Mouse (Mus musculus): ENCODE results near the gene Polr3b. TPM values are rescaled to one million over a fixed set of nuclear protein-coding genes. Genes with fewer than 3 reads are reported as not detected.

The Polr3b gene
- polyA plus RNA-seq, 1 experiment from 2014 or later, result 3.9 TPM

DNA sequence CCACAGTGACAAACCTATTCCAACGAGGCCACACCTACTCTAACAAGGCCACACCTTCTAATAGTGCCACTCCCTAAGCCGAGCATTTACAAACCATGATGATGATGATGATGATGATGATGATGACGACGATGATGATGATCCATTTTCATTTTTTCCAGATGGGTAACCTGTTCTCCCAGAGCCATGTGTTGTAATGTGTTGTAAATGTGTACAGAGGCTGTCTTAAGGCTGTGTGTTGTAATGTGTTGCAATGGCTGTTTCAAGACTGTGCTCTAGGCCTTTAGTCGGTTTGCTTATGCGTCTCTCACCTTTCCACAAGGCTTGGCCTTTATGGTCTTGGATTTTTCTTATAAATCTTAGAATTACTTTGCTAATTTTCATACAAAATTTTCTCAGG lies 40.0 kb downstream of the Polr3b start:
- H3K27me3 ChIP-seq (ENCODE audit: insufficient read depth, low read length), result no peaks in the 10 kb centered on the region
- H3K36me3 ChIP-seq (replicated peaks; ENCODE audit: insufficient read depth, low read length), result peaks cover 11% of the 10 kb centered on the region
- no peak overlapping the region for H3K4me3 ChIP-seq (ENCODE audit: low read depth, low read length)
- no peak for TF ChIP-seq CTCF (IDR thresholded peaks at IDR 0.05; ENCODE audit: low read depth)
- TF ChIP-seq EP300 (IDR thresholded peaks at IDR 0.05; ENCODE audit: low read depth), result no peak
- H3K4me2 ChIP-seq (ENCODE audit: low read depth, low read length), result no peak overlapping the region
- ATAC-seq (no peak), DNase-seq (no peak)
- H3K4me1 ChIP-seq (ENCODE audit: insufficient read depth), result no peaks in the 10 kb centered on the region
- 81% methylated on average over 6 of the region's 6 CpGs for WGBS (ENCODE audit: insufficient replicate concordance)
- H3K27ac ChIP-seq (ENCODE audit: low read depth), result no peak overlapping the region
- no peak overlapping the region for H3K9ac ChIP-seq (replicated peaks)
- H3K9me3 ChIP-seq (ENCODE audit: low read length), result no peaks in the 10 kb centered on the region

- Histone ChIP-seq H3K4me3 (ENCODE audit: low read depth, low read length) (no peak overlapping the region), H3K4me1 (ENCODE audit: insufficient read depth) (no peaks in the 10 kb centered on the region), H3K27ac (ENCODE audit: low read depth) (no peak overlapping the region), H3K27me3 (ENCODE audit: insufficient read depth, low read length) (no peaks in the 10 kb centered on the region), H3K36me3 (replicated peaks; ENCODE audit: insufficient read depth, low read length) (peaks cover 18% of the 10 kb centered on the region), H3K9me3 (ENCODE audit: low read length) (no peaks in the 10 kb centered on the region), H3K4me2 (ENCODE audit: low read depth, low read length) (no peak overlapping the region), H3K9ac (replicated peaks) (no peak overlapping the region)
- no peak for DNase-seq
- TF ChIP-seq EP300 (IDR thresholded peaks at IDR 0.05; ENCODE audit: low read depth) (no peak), CTCF (IDR thresholded peaks at IDR 0.05; ENCODE audit: low read depth) (no peak)
- ATAC-seq, result no peak
- WGBS (ENCODE audit: insufficient replicate concordance), result 69% methylated on average over 3 of the region's 3 CpGs
Measured at GRCm38 (mm10) chr10:84665713-84666260, 43.7 kb downstream of the Polr3b start.

DNA sequence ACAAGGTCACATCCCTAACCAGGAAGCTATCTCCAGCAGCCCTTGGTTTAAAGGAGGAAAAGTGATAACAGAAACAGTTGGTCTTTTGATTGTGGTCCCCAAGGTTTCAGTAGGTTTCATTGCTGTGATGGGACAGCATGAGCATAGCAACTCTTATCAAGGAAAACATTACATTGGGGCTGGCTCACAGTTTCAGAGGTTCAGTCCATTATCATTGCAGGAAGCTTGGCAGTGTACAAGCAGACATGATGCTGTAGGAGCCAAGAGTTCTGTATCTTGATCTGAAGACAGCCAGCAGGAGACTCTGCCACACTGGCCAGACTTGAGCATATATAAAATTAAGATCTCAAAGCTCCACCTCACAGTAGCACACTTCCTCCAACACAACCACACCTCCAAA lies 53.6 kb downstream of the Polr3b start:
- Histone ChIP-seq H3K9ac (replicated peaks) (no peak overlapping the region), H3K27ac (ENCODE audit: low read depth) (no peak overlapping the region), H3K9me3 (ENCODE audit: low read length) (no peaks in the 10 kb centered on the region), H3K27me3 (ENCODE audit: insufficient read depth, low read length) (no peaks in the 10 kb centered on the region), H3K4me3 (ENCODE audit: low read depth, low read length) (no peak overlapping the region), H3K4me1 (ENCODE audit: insufficient read depth) (no peaks in the 10 kb centered on the region), H3K4me2 (ENCODE audit: low read depth, low read length) (no peak overlapping the region), H3K36me3 (replicated peaks; ENCODE audit: insufficient read depth, low read length) (peaks cover 60% of the 10 kb centered on the region)
- DNase-seq, result no peak
- TF ChIP-seq CTCF (IDR thresholded peaks at IDR 0.05; ENCODE audit: low read depth), result no peak
- TF ChIP-seq EP300 (IDR thresholded peaks at IDR 0.05; ENCODE audit: low read depth), result no peak
- ATAC-seq, result 0 out of 2 replicates have a peak, but pooled peaks have one; percentile 8

DNA sequence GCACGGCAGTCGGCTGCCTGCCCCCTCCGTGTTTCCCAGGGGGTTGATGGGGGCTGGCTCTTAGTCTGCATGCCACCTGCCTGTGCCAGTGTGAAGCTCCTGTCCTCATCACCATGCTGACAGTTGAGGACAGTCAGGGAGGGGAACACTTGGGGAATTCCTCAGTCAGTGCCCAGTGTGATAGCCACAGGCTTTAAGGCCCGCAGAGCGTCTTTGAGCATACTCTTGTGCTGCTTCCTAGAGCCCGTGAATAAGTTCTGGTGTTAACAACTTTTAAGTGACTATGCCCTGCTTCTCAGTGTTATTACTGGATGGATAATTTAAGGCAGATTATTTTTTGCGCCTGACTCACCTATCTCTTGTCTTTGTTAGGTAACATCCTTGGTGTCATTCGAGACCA lies 54.4 kb downstream of the Polr3b start:
- DNase-seq (no peak), ATAC-seq (no peak)
- H3K4me2 ChIP-seq (ENCODE audit: low read depth, low read length), result no peak overlapping the region
- no peak overlapping the region for H3K4me3 ChIP-seq (ENCODE audit: low read depth, low read length)
- H3K27ac ChIP-seq (ENCODE audit: low read depth), result no peak overlapping the region
- no peak for TF ChIP-seq CTCF (IDR thresholded peaks at IDR 0.05; ENCODE audit: low read depth)
- TF ChIP-seq EP300 (IDR thresholded peaks at IDR 0.05; ENCODE audit: low read depth), result no peak
- H3K27me3 ChIP-seq (ENCODE audit: insufficient read depth, low read length), result no peaks in the 10 kb centered on the region
- H3K36me3 ChIP-seq (replicated peaks; ENCODE audit: insufficient read depth, low read length), result peaks cover 63% of the 10 kb centered on the region
- no peaks in the 10 kb centered on the region for H3K4me1 ChIP-seq (ENCODE audit: insufficient read depth)
- no peak overlapping the region for H3K9ac ChIP-seq (replicated peaks)
- WGBS (ENCODE audit: insufficient replicate concordance), result 85% methylated on average over 8 of the region's 8 CpGs
- no peaks in the 10 kb centered on the region for H3K9me3 ChIP-seq (ENCODE audit: low read length)

DNA sequence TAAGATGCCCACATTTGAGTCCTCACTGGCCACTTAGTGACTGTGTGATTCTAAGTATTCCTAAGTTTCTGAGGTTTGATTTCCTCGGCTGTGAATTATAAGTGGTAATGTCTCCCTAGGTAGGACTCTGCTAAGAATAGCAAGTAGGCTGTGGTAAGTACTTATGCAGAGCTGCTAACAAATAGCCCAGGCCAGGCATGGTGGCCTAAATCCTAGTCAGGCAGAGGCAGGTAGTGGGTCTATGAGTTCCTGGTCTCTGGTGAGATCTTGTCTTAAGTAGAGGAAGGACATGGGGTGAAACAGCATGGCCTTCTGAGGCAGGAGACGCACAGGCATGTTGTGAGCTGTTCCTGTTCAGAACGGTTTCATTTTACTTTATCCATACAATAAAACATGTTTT lies 55.8 kb downstream of the Polr3b start:
- Histone ChIP-seq H3K36me3 (replicated peaks; ENCODE audit: insufficient read depth, low read length) (peaks cover 63% of the 10 kb centered on the region), H3K9ac (replicated peaks) (no peak overlapping the region), H3K4me2 (ENCODE audit: low read depth, low read length) (no peak overlapping the region), H3K9me3 (ENCODE audit: low read length) (no peaks in the 10 kb centered on the region), H3K27ac (ENCODE audit: low read depth) (no peak overlapping the region), H3K27me3 (ENCODE audit: insufficient read depth, low read length) (no peaks in the 10 kb centered on the region), H3K4me1 (ENCODE audit: insufficient read depth) (no peaks in the 10 kb centered on the region), H3K4me3 (ENCODE audit: low read depth, low read length) (no peak overlapping the region)
- DNase-seq (no peak), ATAC-seq (no peak)
- TF ChIP-seq EP300 (IDR thresholded peaks at IDR 0.05; ENCODE audit: low read depth) (no peak), CTCF (IDR thresholded peaks at IDR 0.05; ENCODE audit: low read depth) (no peak)
- WGBS (ENCODE audit: insufficient replicate concordance), result 83% methylated on average over 3 of the region's 3 CpGs

DNA sequence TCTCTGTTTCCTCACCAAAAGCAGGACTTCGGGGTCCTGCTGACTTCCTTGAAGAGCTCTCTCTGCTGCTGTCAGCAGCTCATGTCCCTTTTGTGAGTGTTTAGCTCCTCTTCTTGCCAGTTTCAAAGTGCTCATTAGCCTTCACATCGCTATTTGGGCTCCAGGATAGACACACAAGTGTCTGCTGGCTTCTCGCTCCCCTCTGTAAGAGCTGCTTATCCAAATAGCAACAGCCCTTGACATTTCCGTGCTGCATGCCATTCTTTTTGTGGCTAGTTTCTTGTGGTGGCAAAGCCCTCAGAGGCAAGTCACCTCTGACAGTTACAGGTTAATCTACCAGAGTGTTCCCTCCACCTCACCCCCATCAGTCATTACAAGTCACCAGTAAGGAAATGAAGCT lies 56.3 kb downstream of the Polr3b start:
- 85% methylated on average over 4 of the region's 4 CpGs for WGBS (ENCODE audit: insufficient replicate concordance)
- no peaks in the 10 kb centered on the region for H3K4me1 ChIP-seq (ENCODE audit: insufficient read depth)

More for the DNA sequence above, 56.3 kb downstream of the Polr3b start:
- DNase-seq (no peak), ATAC-seq (no peak)
- H3K9ac ChIP-seq (replicated peaks), result no peak overlapping the region
- TF ChIP-seq CTCF (IDR thresholded peaks at IDR 0.05; ENCODE audit: low read depth), result no peak
- no peak for TF ChIP-seq EP300 (IDR thresholded peaks at IDR 0.05; ENCODE audit: low read depth)
- no peaks in the 10 kb centered on the region for H3K27me3 ChIP-seq (ENCODE audit: insufficient read depth, low read length)
- no peak overlapping the region for H3K4me3 ChIP-seq (ENCODE audit: low read depth, low read length)
- no peak overlapping the region for H3K27ac ChIP-seq (ENCODE audit: low read depth)
- no peaks in the 10 kb centered on the region for H3K9me3 ChIP-seq (ENCODE audit: low read length)
- no peak overlapping the region for H3K4me2 ChIP-seq (ENCODE audit: low read depth, low read length)
- H3K36me3 ChIP-seq (replicated peaks; ENCODE audit: insufficient read depth, low read length), result peaks cover 57% of the 10 kb centered on the region

Measured in liver, postnatal 0 days (tissue).